Mouse (Mus musculus) heart, embryonic 12.5 days (tissue): ENCODE data around the gene Fgf3. TPM values are rescaled to one million over a fixed set of nuclear protein-coding genes. Genes with fewer than 3 reads are reported as not detected.
A peak's percentile ranks its signal among the peaks of the same experiment; 100 is the strongest.

ENCODE experiments used
- ATAC-seq: fragments of 200-750 bp; cut with Nextera tagmentation; 2 replicates; pipeline ENCODE4 v1.8.0; 2017; ENCODE audit warnings: moderate TSS enrichment, moderate library complexity; ENCODE audit not compliant: insufficient number of reproducible peaks, low FRiP score
- H3K27ac ChIP-seq: fragments of 300-500 bp; sonication (generic); 2 replicates; pipeline ENCODE4 v1.5.1; 2016; ENCODE audit warnings: mild to moderate bottlenecking, moderate library complexity; ENCODE audit not compliant: poor library complexity, severe bottlenecking
- H3K27me3 ChIP-seq: fragments of 300-500 bp; sonication (generic); replicated peaks from 2 replicates; pipeline ENCODE4 v1.6.1; 2016; ENCODE audit warnings: mild to moderate bottlenecking, moderate library complexity
- H3K36me3 ChIP-seq: fragments of 300-500 bp; sonication (generic); 2 replicates; pipeline ENCODE4 v1.6.1; 2016; ENCODE audit warnings: mild to moderate bottlenecking, moderate library complexity
- H3K4me1 ChIP-seq: fragments of 300-500 bp; sonication (generic); replicated peaks from 2 replicates; pipeline ENCODE4 v1.6.1; 2016; ENCODE audit warnings: mild to moderate bottlenecking
- H3K4me2 ChIP-seq: fragments of 300-500 bp; sonication (generic); 2 replicates; pipeline ENCODE4 v1.6.1; 2016; ENCODE audit warnings: mild to moderate bottlenecking, moderate library complexity
- H3K4me3 ChIP-seq: fragments of 300-500 bp; sonication (generic); 2 replicates; pipeline ENCODE4 v1.5.1; 2016; ENCODE audit warnings: mild to moderate bottlenecking
- H3K9ac ChIP-seq: fragments of 300-500 bp; sonication (generic); 2 replicates; pipeline ENCODE4 v1.6.1; 2016; ENCODE audit warnings: mild to moderate bottlenecking, moderate library complexity
- H3K9me3 ChIP-seq: fragments of 300-500 bp; sonication (generic); replicated peaks from 2 replicates; pipeline ENCODE4 v1.6.1; 2016; ENCODE audit warnings: mild to moderate bottlenecking, moderate library complexity
- WGBS: fragments of 180-500 bp; shearing (Covaris S2); methylation state at CpG from one replicate; pipeline ENCODE4 v1.1.7; 2016; 5-methylcytosine and 5-hydroxymethylcytosine counted together
- polyA plus RNA-seq: library from polyadenylated mRNA; unstranded; fragments of >200 nt; fragmentation: Nextera tagmentation; extraction: Ambion mirVana; gene quantifications from 2 replicates; pipeline ENCODE4 v1.2.1, GENCODE M21; 2016

Fgf3 gene
- polyA plus RNA-seq, 1 experiment from 2014 or later: 0.20 TPM

DNA sequence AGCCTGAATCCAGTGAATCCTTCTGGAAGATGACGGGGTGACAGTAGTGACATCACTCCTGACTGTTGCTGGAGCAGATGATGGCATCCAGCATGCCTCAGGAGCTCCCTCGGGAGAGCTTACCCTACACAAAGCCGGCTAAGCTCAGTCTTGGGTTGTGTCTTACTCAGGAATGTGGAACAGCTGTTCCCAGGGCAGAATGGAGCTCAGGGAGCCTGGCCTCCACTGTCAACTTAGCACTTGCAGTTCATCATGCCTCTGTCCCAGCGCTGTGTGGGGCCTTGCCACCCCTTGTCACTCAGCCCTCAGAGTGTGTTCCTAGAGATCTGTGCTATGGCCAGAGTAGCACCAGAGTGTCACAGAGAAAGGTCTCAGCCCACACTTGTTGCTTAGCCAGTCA, 26.4 kb upstream of the Fgf3 start:
- H3K4me1 ChIP-seq: peaks cover 13% of the 10 kb centered on the region; the same call in 1 of the 2 replicates
- no peak overlapping the region for H3K9ac ChIP-seq
- no peak overlapping the region for H3K4me2 ChIP-seq
- peaks cover 26% of the 10 kb centered on the region for H3K27me3 ChIP-seq
- ATAC-seq: no peak; the same call in 1 of the 2 replicates
- H3K27ac ChIP-seq: no peak overlapping the region
- H3K9me3 ChIP-seq: no peaks in the 10 kb centered on the region
- WGBS: 20% methylated on average over 4 of the region's 4 CpGs
- no peaks in the 10 kb centered on the region for H3K36me3 ChIP-seq
- H3K4me3 ChIP-seq: no peak overlapping the region

DNA sequence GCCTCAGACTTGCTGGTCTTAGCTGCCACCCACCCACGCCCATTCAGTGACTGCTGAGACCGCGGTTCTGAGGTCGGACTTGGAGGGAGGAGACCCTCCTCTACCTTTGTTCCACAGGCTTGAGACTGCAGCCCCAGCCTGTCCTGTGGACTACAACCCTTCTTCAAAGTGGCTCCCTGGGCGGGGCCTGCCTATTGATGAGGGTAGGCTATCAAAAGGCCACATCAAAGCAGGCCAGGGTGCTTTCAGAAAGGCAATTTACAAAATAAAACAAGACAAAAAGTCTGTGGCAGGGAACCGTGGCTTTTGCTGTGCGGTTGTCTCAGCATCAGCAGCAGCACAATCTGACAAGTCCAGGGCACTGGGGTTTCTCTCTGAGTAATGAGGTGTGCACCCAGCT, 16.0 kb upstream of the Fgf3 start:
- Histone ChIP-seq H3K4me2 (no peak overlapping the region), H3K9me3 (peaks cover 10% of the 10 kb centered on the region), H3K27ac (no peak overlapping the region), H3K4me3 (no peak overlapping the region), H3K27me3 (peaks cover 43% of the 10 kb centered on the region), H3K9ac (no peak overlapping the region), H3K4me1 (no peaks in the 10 kb centered on the region), H3K36me3 (no peaks in the 10 kb centered on the region)
- WGBS: 59% methylated on average over 7 of the region's 7 CpGs
- ATAC-seq: no peak

DNA sequence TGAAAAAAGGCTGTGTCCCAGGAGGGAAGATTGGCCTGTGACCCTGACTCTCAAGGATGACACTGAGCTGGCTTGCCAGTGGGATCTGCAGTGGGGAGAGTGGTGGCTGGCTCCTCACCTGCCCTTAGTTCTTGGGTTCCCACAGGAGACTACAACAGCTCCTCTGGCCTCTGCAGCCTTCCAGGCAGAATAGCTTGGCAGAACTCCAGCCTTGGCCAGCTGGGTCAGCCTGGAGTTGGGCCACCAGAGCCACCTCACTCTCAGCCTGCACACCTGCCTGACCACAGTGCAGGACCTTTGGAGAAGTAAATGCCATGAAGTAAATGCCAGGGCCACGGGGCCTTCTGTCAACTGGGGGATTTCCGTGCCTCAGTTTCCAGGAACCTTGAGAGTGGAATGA, 13.9 kb upstream of the Fgf3 start:
- peaks cover 63% of the 10 kb centered on the region for H3K27me3 ChIP-seq
- H3K36me3 ChIP-seq: no peaks in the 10 kb centered on the region
- no peak overlapping the region for H3K4me3 ChIP-seq
- no peak for ATAC-seq
- no peak overlapping the region for H3K27ac ChIP-seq
- H3K9me3 ChIP-seq: no peaks in the 10 kb centered on the region
- no peak overlapping the region for H3K4me2 ChIP-seq
- no peak overlapping the region for H3K9ac ChIP-seq
- 78% methylated on average over 2 of the region's 2 CpGs for WGBS
- no peaks in the 10 kb centered on the region for H3K4me1 ChIP-seq

DNA sequence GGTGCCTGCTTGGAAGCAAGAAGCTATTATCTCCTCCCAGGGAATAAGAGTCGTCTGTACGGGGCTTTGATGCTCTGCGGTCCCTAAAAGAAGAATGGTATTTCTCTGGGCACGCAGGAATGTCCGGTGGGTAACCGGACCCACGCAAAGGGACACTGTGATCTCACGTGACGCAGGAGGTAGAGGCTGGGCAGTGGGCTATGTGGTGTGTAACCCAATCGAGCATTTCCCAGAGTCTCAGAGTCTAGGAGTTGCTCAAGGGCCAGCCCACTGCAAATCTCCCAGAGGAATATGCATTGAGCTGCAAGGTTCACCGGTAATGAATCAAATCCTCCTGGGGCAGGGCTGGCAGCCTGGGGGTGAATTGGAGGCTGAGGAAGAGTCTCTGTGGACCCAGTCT, 9.5 kb upstream of the Fgf3 start:
- peaks cover 87% of the 10 kb centered on the region for H3K27me3 ChIP-seq
- 70% methylated on average over 11 of the region's 11 CpGs for WGBS
- H3K36me3 ChIP-seq: no peaks in the 10 kb centered on the region
- H3K9me3 ChIP-seq: no peaks in the 10 kb centered on the region
- H3K27ac ChIP-seq: no peak overlapping the region
- H3K4me1 ChIP-seq: no peaks in the 10 kb centered on the region
- no peak overlapping the region for H3K9ac ChIP-seq
- H3K4me2 ChIP-seq: no peak overlapping the region
- no peak for ATAC-seq
- no peak overlapping the region for H3K4me3 ChIP-seq

DNA sequence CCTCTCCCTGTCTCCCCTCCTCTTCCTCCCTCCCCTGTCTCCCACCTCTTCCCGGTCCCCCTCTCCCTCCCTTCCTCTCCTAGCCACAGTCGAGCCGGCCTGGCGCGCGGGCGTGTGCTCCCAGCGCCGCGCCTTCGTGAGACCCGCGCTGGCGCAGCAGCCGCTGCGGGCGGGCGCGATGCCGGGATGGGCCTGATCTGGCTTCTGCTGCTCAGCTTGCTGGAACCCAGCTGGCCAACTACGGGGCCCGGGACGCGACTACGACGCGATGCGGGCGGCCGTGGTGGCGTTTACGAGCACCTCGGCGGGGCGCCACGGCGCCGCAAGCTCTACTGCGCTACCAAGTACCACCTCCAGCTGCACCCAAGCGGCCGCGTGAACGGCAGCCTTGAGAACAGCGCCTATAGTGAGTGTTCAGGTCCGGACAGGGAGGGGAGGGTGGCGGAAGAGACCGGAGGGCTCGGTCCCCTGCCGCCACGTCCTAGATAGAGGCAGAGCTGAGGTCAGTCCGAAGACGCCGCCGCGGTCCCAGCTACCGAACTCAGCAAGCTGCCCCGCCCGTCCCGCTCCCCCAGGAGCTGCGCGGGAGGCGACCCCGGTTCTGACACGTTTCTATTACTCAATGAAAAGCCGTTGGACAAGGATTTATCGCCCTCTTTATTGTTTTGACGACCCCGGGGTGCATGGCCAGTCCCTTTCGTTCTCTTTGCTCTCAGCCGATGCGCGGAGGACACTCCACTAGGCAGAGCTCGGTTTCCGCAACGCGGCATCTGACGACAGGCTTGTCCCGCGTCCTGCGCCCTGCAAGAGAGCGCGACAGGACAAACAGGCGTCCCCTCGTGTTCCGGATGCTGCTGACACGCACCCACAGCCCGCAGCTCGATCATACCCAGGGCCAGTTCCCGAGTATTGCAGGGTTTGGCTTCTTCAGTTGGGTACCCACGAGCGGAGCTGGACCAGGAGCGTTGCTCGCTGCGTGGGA, 930 bp downstream of the Fgf3 start:
- no peaks in the 10 kb centered on the region for H3K36me3 ChIP-seq
- no peaks in the 10 kb centered on the region for H3K9me3 ChIP-seq
- H3K27ac ChIP-seq: no peak overlapping the region
- no peak for ATAC-seq
- under 1% methylated on average over 94 of the region's 94 CpGs for WGBS
- H3K4me2 ChIP-seq: peak overlapping the region; percentile 82
- peak overlapping the region; percentile 47 for H3K4me3 ChIP-seq
- H3K9ac ChIP-seq: 0 out of 2 replicates have a peak overlapping the region, but pooled peaks have one; percentile 30
- peaks cover 19% of the 10 kb centered on the region for H3K4me1 ChIP-seq
- peaks cover 98% of the 10 kb centered on the region for H3K27me3 ChIP-seq

- ATAC-seq: no peak
- Histone ChIP-seq H3K9me3 (no peaks in the 10 kb centered on the region), H3K36me3 (no peaks in the 10 kb centered on the region), H3K4me3 (no peak overlapping the region), H3K4me2 (no peak overlapping the region), H3K27ac (no peak overlapping the region), H3K4me1 (no peaks in the 10 kb centered on the region), H3K27me3 (peaks cover 60% of the 10 kb centered on the region), H3K9ac (no peak overlapping the region)
- WGBS: 15% methylated on average over 4 of the region's 4 CpGs
Observed at GRCm38 (mm10) chr7:144846158-144846557, 8.3 kb downstream of the Fgf3 start.

DNA sequence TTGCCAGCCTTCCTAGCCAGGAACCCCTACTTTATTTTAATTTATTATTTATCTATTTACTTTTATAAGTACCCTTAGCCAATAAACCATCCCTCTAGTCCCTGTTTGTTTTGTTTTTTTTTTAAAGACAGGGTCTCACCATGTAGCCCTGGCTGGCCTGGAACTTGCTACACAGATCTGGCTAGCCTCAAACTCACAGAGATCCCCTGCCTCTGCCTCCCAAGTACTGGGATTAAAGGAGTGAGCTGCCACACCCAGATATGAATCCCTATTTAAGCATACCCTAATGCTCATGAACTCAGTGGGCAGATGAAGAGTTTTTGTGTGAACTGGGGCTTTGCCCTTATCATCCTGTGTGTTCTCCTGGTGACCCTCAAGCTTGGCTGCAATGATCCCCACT, 9.2 kb downstream of the Fgf3 start, which contains the start of gene Fgf4:
Gene Fgf4, plus strand, starts transcription at position 301 of the 400 bp plus-strand sequence.
- Histone ChIP-seq H3K27ac (no peak within 1 kb of the TSS), H3K4me2 (no peak within 1 kb of the TSS), H3K4me1 (no peaks in the 10 kb centered on the region), H3K9me3 (no peaks in the 10 kb centered on the region), H3K4me3 (no peak within 1 kb of the TSS), H3K9ac (no peak within 1 kb of the TSS), H3K36me3 (no peaks in the 10 kb centered on the region), H3K27me3 (peaks cover 58% of the 10 kb centered on the region)
- ATAC-seq: no peak

DNA sequence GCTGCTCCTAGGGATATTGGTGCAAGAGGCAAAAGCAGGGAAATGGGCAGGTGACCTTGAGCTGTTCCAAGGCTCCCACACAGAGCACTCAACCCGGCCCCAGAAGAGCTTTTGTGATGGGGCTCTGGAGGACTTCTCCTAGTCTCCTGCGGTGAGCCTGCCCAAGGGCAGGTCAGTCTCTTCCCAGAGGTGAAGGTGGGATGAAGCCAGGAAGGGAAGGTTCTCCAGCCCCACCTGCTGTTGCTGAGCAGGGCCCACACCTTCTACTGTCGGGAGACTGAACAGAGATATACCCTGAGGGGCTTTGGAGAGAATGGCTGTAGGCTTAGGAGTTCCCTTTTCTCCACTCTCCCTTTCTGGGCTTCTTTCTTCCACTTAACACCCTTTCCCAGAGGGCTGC, 13.4 kb downstream of the Fgf3 start:
- H3K4me1 ChIP-seq: no peaks in the 10 kb centered on the region
- H3K9ac ChIP-seq: no peak overlapping the region
- ATAC-seq: no peak
- WGBS: 46% methylated on average over 3 of the region's 3 CpGs
- no peak overlapping the region for H3K4me2 ChIP-seq
- no peaks in the 10 kb centered on the region for H3K9me3 ChIP-seq
- peaks cover 57% of the 10 kb centered on the region for H3K27me3 ChIP-seq
- H3K36me3 ChIP-seq: no peaks in the 10 kb centered on the region
- H3K4me3 ChIP-seq: no peak overlapping the region
- H3K27ac ChIP-seq: no peak overlapping the region

DNA sequence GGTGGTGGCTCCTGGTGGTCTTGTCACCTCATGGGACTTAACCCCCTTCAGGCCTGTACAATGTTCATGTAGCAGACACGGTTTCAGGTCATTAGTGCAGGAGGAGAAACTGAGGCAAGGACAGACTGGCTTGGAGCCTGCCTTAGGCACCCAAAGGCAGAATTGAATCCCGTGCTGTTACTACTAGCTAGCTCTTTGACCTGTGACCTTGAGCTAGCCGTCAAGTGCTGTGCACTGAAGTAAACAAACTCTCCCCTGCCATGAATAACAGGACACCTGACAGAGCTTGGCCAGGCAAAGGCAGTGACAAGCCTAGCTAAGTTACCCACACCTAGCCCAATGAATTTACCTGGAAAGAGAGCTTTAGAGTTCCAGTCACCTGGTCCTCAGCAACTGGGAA, 17.1 kb downstream of the Fgf3 start:
- Histone ChIP-seq H3K9me3 (no peaks in the 10 kb centered on the region), H3K9ac (no peak overlapping the region), H3K4me3 (no peak overlapping the region), H3K27me3 (peaks cover 76% of the 10 kb centered on the region), H3K4me2 (no peak overlapping the region), H3K4me1 (no peaks in the 10 kb centered on the region), H3K27ac (no peak overlapping the region), H3K36me3 (no peaks in the 10 kb centered on the region)
- WGBS: 45% methylated on average over 3 of the region's 3 CpGs
- no peak for ATAC-seq

- Histone ChIP-seq H3K27ac (no peak overlapping the region), H3K9ac (no peak overlapping the region), H3K9me3 (no peaks in the 10 kb centered on the region), H3K36me3 (no peaks in the 10 kb centered on the region), H3K4me2 (no peak overlapping the region), H3K27me3 (peaks cover 87% of the 10 kb centered on the region), H3K4me1 (peaks cover 13% of the 10 kb centered on the region), H3K4me3 (no peak overlapping the region)
- 80% methylated on average over 7 of the region's 7 CpGs for WGBS
- ATAC-seq: no peak
Observed at GRCm38 (mm10) chr7:144857158-144857557, 19.3 kb downstream of the Fgf3 start.

DNA sequence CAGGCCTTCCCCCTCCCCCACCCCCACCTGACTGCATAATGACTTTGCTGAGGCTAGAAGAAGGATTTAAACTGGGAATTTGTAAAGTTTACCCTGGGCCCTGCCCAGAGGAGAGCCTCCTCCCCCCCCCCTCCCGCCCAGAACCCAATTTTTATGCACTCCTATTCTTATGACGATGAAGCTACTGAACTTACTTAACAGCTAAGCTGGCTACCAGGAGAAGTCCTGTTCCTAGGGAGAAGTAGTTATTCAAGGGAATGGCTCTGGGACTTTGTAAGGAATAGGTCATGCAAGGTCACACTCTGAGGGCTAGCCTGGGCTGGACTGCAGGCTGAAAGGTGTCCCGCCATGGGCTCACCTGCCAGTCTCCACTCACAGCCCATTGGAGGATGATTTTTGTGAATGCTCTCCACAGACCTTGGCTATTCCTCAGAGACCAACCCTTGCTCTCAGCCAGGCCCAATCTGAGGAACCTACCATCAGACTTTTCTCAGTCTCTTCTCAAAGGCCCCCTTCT, 20.0 kb downstream of the Fgf3 start:
- Histone ChIP-seq H3K4me1 (peaks cover 18% of the 10 kb centered on the region), H3K4me2 (no peak overlapping the region), H3K9ac (no peak overlapping the region), H3K36me3 (no peaks in the 10 kb centered on the region), H3K4me3 (no peak overlapping the region), H3K9me3 (no peaks in the 10 kb centered on the region), H3K27me3 (peaks cover 93% of the 10 kb centered on the region), H3K27ac (no peak overlapping the region)
- 78% methylated on average over 3 of the region's 3 CpGs for WGBS
- no peak for ATAC-seq
